Comparison of ENCODE assay signal across 25 mouse cellular contexts in the genomic region with DNA sequence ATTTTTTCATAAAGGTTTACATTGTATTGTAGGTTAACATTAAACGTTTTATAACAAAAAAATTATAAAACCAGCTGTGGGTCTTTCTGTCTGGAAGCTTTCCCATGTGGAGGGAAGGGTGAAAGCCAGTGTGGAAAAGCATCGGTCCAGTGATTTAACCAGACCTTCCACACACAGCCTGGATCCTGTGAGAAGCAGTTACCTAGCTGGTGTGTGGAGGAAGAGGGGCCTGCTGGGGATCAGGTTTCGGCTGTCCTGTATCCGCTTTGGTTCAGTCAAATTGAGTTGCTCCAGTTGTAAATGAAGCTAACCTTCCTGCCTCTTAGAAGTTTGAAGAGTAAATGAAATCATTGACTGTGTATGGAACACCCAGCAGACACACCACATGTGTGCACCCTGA. TPM values are rescaled to one million over a fixed set of nuclear protein-coding genes. Genes with fewer than 3 reads are reported as not detected.
DNase-seq lines count a peak whose midpoint lies in the region; ATAC-seq and TF ChIP-seq lines count a peak whose summit lies in the region.
"Had no signal": no experiment of that assay in that cellular context is flagged by ENCODE, and none has a peak within 500 bp of the region (broad histone marks: within the 10 kb centered on the region; RNA-seq: fewer than 3 reads in every experiment).

No protein-coding gene starts in this region.

- H3K9me3 ChIP-seq in intestine, postnatal 0 days (ENCODE audit: control insufficient read depth) = no peaks in the 10 kb centered on the region
- no peaks in the 10 kb centered on the region for H3K9me3 ChIP-seq in intestine, embryonic 16.5 days (ENCODE audit: control insufficient read depth, low read length)
- H3K9me3 ChIP-seq in kidney, embryonic 14.5 days (ENCODE audit: control insufficient read depth, low read length) = no peaks in the 10 kb centered on the region
- no peaks in the 10 kb centered on the region for H3K9me3 ChIP-seq in kidney, embryonic 16.5 days (ENCODE audit: low read length)
- no peaks in the 10 kb centered on the region for H3K9me3 ChIP-seq in liver, postnatal 0 days (ENCODE audit: low read length)
- H3K9me3 ChIP-seq: embryonic facial prominence, embryonic 10.5 days; embryonic facial prominence, embryonic 12.5 days; forebrain, embryonic 13.5 days; forebrain, embryonic 15.5 days had no signal

- no peak overlapping the region for H3K4me2 ChIP-seq in intestine, postnatal 0 days (replicated peaks; ENCODE audit: low read depth)
- no peak overlapping the region for H3K4me2 ChIP-seq in intestine, embryonic 16.5 days (ENCODE audit: low read depth, low read length)
- no peak overlapping the region for H3K4me2 ChIP-seq in kidney, embryonic 14.5 days (replicated peaks; ENCODE audit: low read depth, low read length)
- no peak overlapping the region for H3K4me2 ChIP-seq in kidney, embryonic 16.5 days (replicated peaks; ENCODE audit: low read depth, low read length)
- no peak overlapping the region for H3K4me2 ChIP-seq in liver, postnatal 0 days (ENCODE audit: low read depth, low read length)
- H3K4me2 ChIP-seq: embryonic facial prominence, embryonic 12.5 days; forebrain, embryonic 13.5 days; forebrain, embryonic 15.5 days had no signal

- no peak for TF ChIP-seq CTCF in intestine, postnatal 0 days (IDR thresholded peaks at IDR 0.05; ENCODE audit: low read depth)
- no peak for TF ChIP-seq CTCF in liver, adult 2 months (IDR thresholded peaks at IDR 0.05; ENCODE audit: low read depth, low read length)
- no peak for TF ChIP-seq CTCF in liver, postnatal 0 days (IDR thresholded peaks at IDR 0.05; ENCODE audit: low read depth)

- ATAC-seq in intestine, postnatal 0 days = no peak
- no peak for ATAC-seq in intestine, embryonic 16.5 days
- ATAC-seq in kidney, embryonic 14.5 days (ENCODE audit: low FRiP score, low TSS enrichment) = peak; percentile 61
- peak; percentile 81; the same call in 1 of the 2 replicates for ATAC-seq in kidney, embryonic 16.5 days (ENCODE audit: low FRiP score, low TSS enrichment)
- no peak for ATAC-seq in liver, postnatal 0 days
- ATAC-seq: CD4-positive, CD25-positive, alpha-beta regulatory T cell, adult 4 months; forebrain, embryonic 13.5 days; forebrain, embryonic 15.5 days had no signal

- H3K36me3 ChIP-seq in intestine, postnatal 0 days (ENCODE audit: control insufficient read depth, insufficient read depth) = peaks cover 12% of the 10 kb centered on the region
- H3K36me3 ChIP-seq in intestine, embryonic 16.5 days (ENCODE audit: control insufficient read depth, insufficient read depth, low read length) = peaks cover 9% of the 10 kb centered on the region; the same call in 1 of the 2 replicates
- peaks cover 40% of the 10 kb centered on the region for H3K36me3 ChIP-seq in kidney, embryonic 14.5 days (ENCODE audit: control insufficient read depth, insufficient read depth, low read length)
- peaks cover 16% of the 10 kb centered on the region for H3K36me3 ChIP-seq in kidney, embryonic 16.5 days (ENCODE audit: insufficient read depth, low read length)
- peaks cover 12% of the 10 kb centered on the region for H3K36me3 ChIP-seq in liver, adult 2 months (ENCODE audit: control insufficient read depth, insufficient read depth, low read length)
- H3K36me3 ChIP-seq in liver, postnatal 0 days (replicated peaks; ENCODE audit: insufficient read depth, low read length) = peaks cover 29% of the 10 kb centered on the region

- TF ChIP-seq EP300 in liver, postnatal 0 days (IDR thresholded peaks at IDR 0.05; ENCODE audit: low read depth) = no peak

- no peaks in the 10 kb centered on the region for H3K79me2 ChIP-seq in liver, adult 2 months (ENCODE audit: control insufficient read depth, insufficient read depth, low read length)

- 0 out of 2 replicates have a peak overlapping the region, but pooled peaks have one; percentile 51 for H3K27ac ChIP-seq in intestine, postnatal 0 days (ENCODE audit: low read depth, low read length)
- H3K27ac ChIP-seq in intestine, embryonic 16.5 days (ENCODE audit: low read length) = no peak overlapping the region
- peak overlapping the region; percentile 25; the same call in 1 of the 2 replicates for H3K27ac ChIP-seq in kidney, embryonic 14.5 days (ENCODE audit: low read depth, low read length)
- peak overlapping the region; percentile 81 for H3K27ac ChIP-seq in kidney, embryonic 16.5 days (ENCODE audit: low read length)
- H3K27ac ChIP-seq in liver, adult 2 months (replicated peaks; ENCODE audit: insufficient read depth, low read depth, low read length) = 0 out of 2 replicates have a peak overlapping the region, but pooled peaks have one; percentile 17
- no peak overlapping the region for H3K27ac ChIP-seq in liver, postnatal 0 days (ENCODE audit: low read depth)
- H3K27ac ChIP-seq: embryonic facial prominence, embryonic 10.5 days; embryonic facial prominence, embryonic 12.5 days; forebrain, embryonic 13.5 days; forebrain, embryonic 15.5 days had no signal

- no peaks in the 10 kb centered on the region for H3K27me3 ChIP-seq in intestine, postnatal 0 days (replicated peaks; ENCODE audit: control insufficient read depth, insufficient read depth, low read length)
- no peaks in the 10 kb centered on the region for H3K27me3 ChIP-seq in intestine, embryonic 16.5 days (replicated peaks; ENCODE audit: control insufficient read depth, insufficient read depth, low read length)
- H3K27me3 ChIP-seq in kidney, embryonic 14.5 days (ENCODE audit: control insufficient read depth, insufficient read depth, low read length) = no peaks in the 10 kb centered on the region
- H3K27me3 ChIP-seq in kidney, embryonic 16.5 days (ENCODE audit: insufficient read depth, low read length) = no peaks in the 10 kb centered on the region
- no peaks in the 10 kb centered on the region for H3K27me3 ChIP-seq in liver, adult 2 months (ENCODE audit: control insufficient read depth, insufficient read depth, low read length)
- no peaks in the 10 kb centered on the region for H3K27me3 ChIP-seq in liver, postnatal 0 days (ENCODE audit: insufficient read depth, low read length)
- H3K27me3 ChIP-seq: CH12.LX; embryonic facial prominence, embryonic 12.5 days; forebrain, embryonic 13.5 days; forebrain, embryonic 15.5 days had no signal

- no peaks in the 10 kb centered on the region; the same call in none of the 2 replicates for H3K4me1 ChIP-seq in intestine, postnatal 0 days (replicated peaks; ENCODE audit: control insufficient read depth, insufficient read depth, low read length)
- H3K4me1 ChIP-seq in intestine, embryonic 16.5 days (ENCODE audit: control insufficient read depth, insufficient read depth, low read length) = peaks cover 6% of the 10 kb centered on the region
- peaks cover 14% of the 10 kb centered on the region; the same call in 1 of the 2 replicates for H3K4me1 ChIP-seq in kidney, embryonic 14.5 days (ENCODE audit: control insufficient read depth, insufficient read depth, low read length)
- H3K4me1 ChIP-seq in kidney, embryonic 16.5 days (ENCODE audit: insufficient read depth, low read length) = peaks cover 27% of the 10 kb centered on the region
- H3K4me1 ChIP-seq in liver, adult 2 months (ENCODE audit: control insufficient read depth, insufficient read depth, low read length) = peaks cover 12% of the 10 kb centered on the region
- H3K4me1 ChIP-seq in liver, postnatal 0 days (ENCODE audit: insufficient read depth) = no peaks in the 10 kb centered on the region
- H3K4me1 ChIP-seq: embryonic facial prominence, embryonic 10.5 days; embryonic facial prominence, embryonic 12.5 days; forebrain, embryonic 13.5 days; forebrain, embryonic 15.5 days had no signal

- H3K9ac ChIP-seq in intestine, postnatal 0 days (ENCODE audit: low read depth, low read length) = no peak overlapping the region
- no peak overlapping the region for H3K9ac ChIP-seq in intestine, embryonic 16.5 days (ENCODE audit: low read depth, low read length)
- H3K9ac ChIP-seq in kidney, embryonic 14.5 days (ENCODE audit: low read depth, low read length) = no peak overlapping the region
- H3K9ac ChIP-seq in kidney, embryonic 16.5 days (replicated peaks; ENCODE audit: low read length) = no peak overlapping the region
- H3K9ac ChIP-seq in liver, adult 2 months (ENCODE audit: low read depth, low read length) = no peak overlapping the region
- H3K9ac ChIP-seq in liver, postnatal 0 days (replicated peaks) = no peak overlapping the region
- H3K9ac ChIP-seq: embryonic facial prominence, embryonic 12.5 days; forebrain, embryonic 13.5 days; forebrain, embryonic 15.5 days had no signal

- H3K4me3 ChIP-seq in intestine, postnatal 0 days (ENCODE audit: low read depth, low read length) = no peak overlapping the region
- H3K4me3 ChIP-seq in intestine, embryonic 16.5 days (ENCODE audit: low read length) = no peak overlapping the region
- no peak overlapping the region for H3K4me3 ChIP-seq in kidney, embryonic 14.5 days (ENCODE audit: low read length)
- no peak overlapping the region for H3K4me3 ChIP-seq in kidney, embryonic 16.5 days (ENCODE audit: low read length)
- H3K4me3 ChIP-seq in liver, adult 2 months (ENCODE audit: insufficient read depth, low read depth, low read length) = no peak overlapping the region
- no peak overlapping the region for H3K4me3 ChIP-seq in liver, postnatal 0 days (ENCODE audit: low read depth, low read length)
- H3K4me3 ChIP-seq: embryonic facial prominence, embryonic 10.5 days; embryonic facial prominence, embryonic 12.5 days; forebrain, embryonic 13.5 days; forebrain, embryonic 15.5 days had no signal

- DNase-seq in kidney, adult 18-20 months = no peak
- no peak for DNase-seq in kidney, postnatal 36 days
- no peak for DNase-seq in liver, adult 2 months (ENCODE audit: extremely low read depth, low read depth, low spot score)
- no peak for DNase-seq in liver, postnatal 0 days
- DNase-seq: adrenal gland, postnatal 10 days; adrenal gland, postnatal 25 days; B cell, adult 2 months; cerebellum, adult 11 months; cerebellum, adult 18-20 months; cerebellum, adult 8-10 months; cerebellum, adult 9-11 months; cerebellum, postnatal 25 days had no signal

- WGBS in intestine, postnatal 0 days = 72% methylated on average over 4 of the region's 4 CpGs
- WGBS in intestine, embryonic 16.5 days = 81% methylated on average over 4 of the region's 4 CpGs
- WGBS in kidney, embryonic 14.5 days = 38% methylated on average over 4 of the region's 4 CpGs
- 47% methylated on average over 4 of the region's 4 CpGs for WGBS in kidney, embryonic 16.5 days
- 89% methylated on average over 4 of the region's 4 CpGs for WGBS in liver, adult 2 months
- 87% methylated on average over 4 of the region's 4 CpGs for WGBS in liver, postnatal 0 days (ENCODE audit: insufficient replicate concordance)

- no peak for TF ChIP-seq POLR2A in liver, adult 2 months (IDR thresholded peaks at IDR 0.05; ENCODE audit: extremely low read depth, insufficient read depth, low read length)

RNA-seq across cellular contexts. Expression of a gene that starts 29.7 kb away (rescaled TPM):
- 73.0 and 75.1 TPM in 2 replicates for polyA plus RNA-seq in intestine, postnatal 0 days (2015; fragmentation: Nextera tagmentation; extraction: Ambion mirVana)
- 48.9 and 59.3 TPM in 2 replicates for polyA plus RNA-seq in intestine, embryonic 16.5 days (2015; fragmentation: Nextera tagmentation; extraction: Ambion mirVana)
- 74.0 and 92.7 TPM in 2 replicates for polyA plus RNA-seq in kidney, embryonic 14.5 days (2014; fragmentation: Nextera tagmentation; extraction: Ambion mirVana)
- 71.3 and 77.5 TPM in 2 replicates for polyA plus RNA-seq in kidney, embryonic 16.5 days (2015; fragmentation: Nextera tagmentation; extraction: Ambion mirVana)
- total RNA-seq in liver, adult 2 months (2014; rRNA removed) = 5.8 and 11.4 TPM in 2 replicates
- 86.1 and 87.9 TPM in 2 replicates for polyA plus RNA-seq in liver, adult 2 months (2012; rRNA removed)
- 26.2 and 28.2 TPM in 2 replicates for polyA plus RNA-seq in liver, postnatal 0 days (2015; fragmentation: Nextera tagmentation; extraction: Ambion mirVana)

RNA-seq across cellular contexts. Expression of a gene that starts 37.3 kb away (rescaled TPM):
- polyA plus RNA-seq in intestine, postnatal 0 days (2015; fragmentation: Nextera tagmentation; extraction: Ambion mirVana) = 267 and 292 TPM in 2 replicates
- 64.2 and 94.9 TPM in 2 replicates for polyA plus RNA-seq in intestine, embryonic 16.5 days (2015; fragmentation: Nextera tagmentation; extraction: Ambion mirVana)
- 1.2 and 1.9 TPM in 2 replicates for polyA plus RNA-seq in kidney, embryonic 14.5 days (2014; fragmentation: Nextera tagmentation; extraction: Ambion mirVana)
- polyA plus RNA-seq in kidney, embryonic 16.5 days (2015; fragmentation: Nextera tagmentation; extraction: Ambion mirVana) = 8.6 TPM in 2 replicates
- total RNA-seq in liver, adult 2 months (2014; rRNA removed) = under 0.01 and 0.20 TPM in 2 replicates
- 0.15 and 0.18 TPM in 2 replicates for polyA plus RNA-seq in liver, adult 2 months (2012; rRNA removed)
- polyA plus RNA-seq in liver, postnatal 0 days (2015; fragmentation: Nextera tagmentation; extraction: Ambion mirVana) = 7.0 TPM in 2 replicates
- total RNA-seq: adrenal gland, postnatal 25 days; CH12.LX; G1E had no signal
- polyA plus RNA-seq: adrenal gland, adult 2 months; CD4-positive, CD25-positive, alpha-beta regulatory T cell, adult 4 months; forebrain, embryonic 11.5 days; G1E had no signal

RNA-seq across cellular contexts. Expression of a gene that starts 42.4 kb away (rescaled TPM):
- polyA plus RNA-seq in intestine, postnatal 0 days (2015; fragmentation: Nextera tagmentation; extraction: Ambion mirVana) = 43.9 and 45.9 TPM in 2 replicates
- polyA plus RNA-seq in intestine, embryonic 16.5 days (2015; fragmentation: Nextera tagmentation; extraction: Ambion mirVana) = 61.0 and 70.2 TPM in 2 replicates
- polyA plus RNA-seq in kidney, embryonic 14.5 days (2014; fragmentation: Nextera tagmentation; extraction: Ambion mirVana) = 87.5 and 126 TPM in 2 replicates
- polyA plus RNA-seq in kidney, embryonic 16.5 days (2015; fragmentation: Nextera tagmentation; extraction: Ambion mirVana) = 76.0 and 83.6 TPM in 2 replicates
- 25.1 and 29.9 TPM in 2 replicates for total RNA-seq in liver, adult 2 months (2014; rRNA removed)
- 22.5 and 28.1 TPM in 2 replicates for polyA plus RNA-seq in liver, adult 2 months (2012; rRNA removed)
- 27.8 and 28.1 TPM in 2 replicates for polyA plus RNA-seq in liver, postnatal 0 days (2015; fragmentation: Nextera tagmentation; extraction: Ambion mirVana)

RNA-seq across cellular contexts. Expression of a gene that starts 52.9 kb away (rescaled TPM):
- polyA plus RNA-seq in intestine, postnatal 0 days (2015; fragmentation: Nextera tagmentation; extraction: Ambion mirVana) = 154 and 158 TPM in 2 replicates
- 80.1 and 87.4 TPM in 2 replicates for polyA plus RNA-seq in intestine, embryonic 16.5 days (2015; fragmentation: Nextera tagmentation; extraction: Ambion mirVana)
- 36.3 TPM in 2 replicates for polyA plus RNA-seq in kidney, embryonic 14.5 days (2014; fragmentation: Nextera tagmentation; extraction: Ambion mirVana)
- 45.2 and 47.1 TPM in 2 replicates for polyA plus RNA-seq in kidney, embryonic 16.5 days (2015; fragmentation: Nextera tagmentation; extraction: Ambion mirVana)
- total RNA-seq in liver, adult 2 months (2014; rRNA removed) = 19.0 and 24.8 TPM in 2 replicates
- 45.6 and 51.5 TPM in 2 replicates for polyA plus RNA-seq in liver, adult 2 months (2012; rRNA removed)
- polyA plus RNA-seq in liver, postnatal 0 days (2015; fragmentation: Nextera tagmentation; extraction: Ambion mirVana) = 29.0 and 30.2 TPM in 2 replicates

Comparison
In these comparisons a context has a peak if more than half of its experiments do, and no peak if none do; other contexts are left out.
1. H3K27ac ChIP-seq: peak in intestine, postnatal 0 days (single experiment), kidney, embryonic 14.5 days (single experiment), kidney, embryonic 16.5 days (single experiment) and liver, adult 2 months (single experiment); none in intestine, embryonic 16.5 days (single experiment) and liver, postnatal 0 days (single experiment).
2. ATAC-seq: peak in kidney, embryonic 14.5 days (single experiment) and kidney, embryonic 16.5 days (single experiment); none in intestine, postnatal 0 days (single experiment), intestine, embryonic 16.5 days (single experiment) and liver, postnatal 0 days (single experiment).